Mouse (Mus musculus) layer of hippocampus, adult 6 months (tissue): ENCODE measurements around the gene Art4. TPM values are rescaled to one million over a fixed set of nuclear protein-coding genes. Genes with fewer than 3 reads are reported as not detected.

ENCODE experiments used
- long read RNA-seq, 2 experiments: library from polyadenylated mRNA; unstranded; transcript quantifications; one replicate each; pipeline ENCODE4 v2.0.0; 2019 to 2020
- microRNA-seq: library from miRNA; unstranded; fragments of <30 nt; microRNA quantifications from one replicate; pipeline ENCODE4 v1.2.0, GENCODE M21; 2020
- polyA plus RNA-seq: library from polyadenylated mRNA; unstranded; fragments of <200 nt; fragmentation: Nextera tagmentation; gene quantifications from 2 replicates; pipeline ENCODE4 v1.2.3, GENCODE M21; 2021

Art4 gene
- polyA plus RNA-seq: not detected in 2 replicates
- long read RNA-seq, experiment 1: 0 reads
- long read RNA-seq, experiment 2: 0 reads

GRCm38 (mm10) chr6:136857186-136857872, at the start of gene Art4:
Gene Art4, minus strand, starts transcription at chr6:136857733.

GRCm38 (mm10) chr6:136875670-136876069, 18.1 kb upstream of the Art4 start, which contains the start of gene Mgp:
Gene Mgp, minus strand, starts transcription at chr6:136875823.

GRCm38 (mm10) chr6:136835352-136835751, 22.2 kb downstream of the Art4 start, which contains the start of gene Smco3:
Gene Smco3, minus strand, starts transcription at chr6:136835452.

GRCm38 (mm10) chr6:136827881-136828561, 29.5 kb downstream of the Art4 start, which contains the start of gene Wbp11:
Gene Wbp11, minus strand, starts transcription at chr6:136828233.

GRCm38 (mm10) chr6:136827516-136827880, 30.0 kb downstream of the Art4 start, which contains the start of gene BC049715:
Gene BC049715, plus strand, starts transcription at chr6:136827626.

GRCm38 (mm10) chr6:136808014-136808417, 49.5 kb downstream of the Art4 start, which contains the start of gene H2afj:
Gene H2afj, plus strand, starts transcription at chr6:136808244.

GRCm38 (mm10) chr6:136803739-136804633, 53.5 kb downstream of the Art4 start, which contains the start of gene Hist4h4:
Gene Hist4h4, minus strand, starts transcription at chr6:136804415.

Small RNA genes within 50 kb of the gene (microRNA-seq; reads per million reads assigned to microRNA genes)
- gene Gm44364: not detected

Other genes starting within 250 kb of the Art4 start
- 0.11 and 0.55 TPM in 2 replicates for gene Plbd1, start 195.8 kb downstream of the Art4 start, polyA plus RNA-seq
- 0.04 and 0.05 TPM in 2 replicates for gene Gucy2c, start 76.0 kb downstream of the Art4 start, polyA plus RNA-seq
- 0.08 and 0.10 TPM in 2 replicates for gene Hist4h4, start 53.3 kb downstream of the Art4 start, polyA plus RNA-seq
- 223 and 234 TPM in 2 replicates for gene H2afj, start 49.5 kb downstream of the Art4 start, polyA plus RNA-seq
- gene BC049715, start 30.1 kb downstream of the Art4 start, polyA plus RNA-seq: 4.6 and 6.7 TPM in 2 replicates
- gene Wbp11, start 29.5 kb downstream of the Art4 start, polyA plus RNA-seq: 40.5 and 46.6 TPM in 2 replicates
- 8.7 and 9.6 TPM in 2 replicates for gene Smco3, start 22.3 kb downstream of the Art4 start, polyA plus RNA-seq
- 66.6 and 72.6 TPM in 2 replicates for gene Mgp, start 18.1 kb upstream of the Art4 start, polyA plus RNA-seq
- 0.55 and 0.62 TPM in 2 replicates for gene Erp27, start 64.4 kb upstream of the Art4 start, polyA plus RNA-seq
- gene Pde6h, start 66.1 kb upstream of the Art4 start, polyA plus RNA-seq: 0.33 and 0.51 TPM in 2 replicates
- 19.7 and 20.4 TPM in 2 replicates for gene Arhgdib, start 84.2 kb upstream of the Art4 start, polyA plus RNA-seq